Mouse (Mus musculus): ENCODE measurements around the gene Ddi2.

Gene Ddi2

GRCm38 (mm10) chr4:141655908-141656608, 67.2 kb downstream of the Ddi2 start:
- DNase-seq (ENCODE audit: low read depth, low spot score): no peak

- DNase-seq (ENCODE audit: low read depth, low spot score): no peak
Observed at GRCm38 (mm10) chr4:141654509-141654908, 68.7 kb downstream of the Ddi2 start.

GRCm38 (mm10) chr4:141653813-141654212, 69.4 kb downstream of the Ddi2 start:
- no peak for DNase-seq (ENCODE audit: low read depth, low spot score)

GRCm38 (mm10) chr4:141653044-141653443, 70.2 kb downstream of the Ddi2 start:
- DNase-seq (ENCODE audit: low read depth, low spot score): no peak

GRCm38 (mm10) chr4:141651944-141652343, 71.3 kb downstream of the Ddi2 start:
- DNase-seq (ENCODE audit: low read depth, low spot score): no peak

- DNase-seq (ENCODE audit: low read depth, low spot score): no peak
Observed at GRCm38 (mm10) chr4:141651286-141651685, 71.9 kb downstream of the Ddi2 start.

GRCm38 (mm10) chr4:141649244-141649643, 74.0 kb downstream of the Ddi2 start:
- DNase-seq (ENCODE audit: low read depth, low spot score): no peak

DNA sequence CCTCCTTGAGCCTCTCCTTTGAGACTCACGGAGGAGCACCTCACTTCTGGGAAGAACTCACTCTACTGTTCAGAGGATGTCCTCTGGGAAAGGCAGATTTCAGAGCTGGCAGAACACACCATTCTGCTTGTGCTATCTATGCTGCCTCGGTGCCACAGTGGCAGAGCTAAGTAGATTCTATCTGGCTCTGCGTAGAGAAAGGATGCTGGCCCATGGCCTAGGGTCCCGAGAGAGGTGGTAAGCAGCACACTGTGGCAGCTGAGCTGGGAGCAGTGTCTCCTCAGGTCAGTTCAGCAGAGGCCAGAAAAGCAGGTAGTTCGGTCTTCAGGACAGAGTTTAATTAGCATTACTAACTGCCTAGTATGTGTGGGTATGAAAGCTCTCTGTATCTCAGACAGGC, 75.0 kb downstream of the Ddi2 start:
- no peak for DNase-seq (ENCODE audit: low read depth, low spot score)

- DNase-seq (ENCODE audit: low read depth, low spot score): no peak
Observed at GRCm38 (mm10) chr4:141647187-141647586, 76.0 kb downstream of the Ddi2 start.

DNA sequence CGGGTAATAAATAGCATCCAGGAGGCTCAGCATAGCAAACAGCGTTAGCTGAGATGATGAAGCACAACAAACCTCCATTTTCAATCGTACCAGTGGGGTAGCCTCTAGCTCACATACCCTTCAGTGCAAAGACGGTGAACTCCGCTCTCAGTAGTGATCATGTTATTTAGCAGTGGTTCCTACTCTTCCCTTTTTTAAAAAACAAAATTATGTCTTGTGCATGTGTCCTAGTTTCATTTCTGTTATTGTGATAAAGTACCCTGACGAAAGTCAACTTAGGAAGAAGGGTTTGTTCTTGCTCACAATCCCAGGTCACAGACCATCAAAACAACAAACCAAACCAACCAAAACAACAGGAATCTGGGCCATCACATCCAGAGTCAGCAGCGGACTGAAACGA, 77.2 kb downstream of the Ddi2 start:
- no peak for DNase-seq (ENCODE audit: low read depth, low spot score)

- DNase-seq (ENCODE audit: low read depth, low spot score): no peak
Observed at GRCm38 (mm10) chr4:141643118-141643855, 79.9 kb downstream of the Ddi2 start.

DNA sequence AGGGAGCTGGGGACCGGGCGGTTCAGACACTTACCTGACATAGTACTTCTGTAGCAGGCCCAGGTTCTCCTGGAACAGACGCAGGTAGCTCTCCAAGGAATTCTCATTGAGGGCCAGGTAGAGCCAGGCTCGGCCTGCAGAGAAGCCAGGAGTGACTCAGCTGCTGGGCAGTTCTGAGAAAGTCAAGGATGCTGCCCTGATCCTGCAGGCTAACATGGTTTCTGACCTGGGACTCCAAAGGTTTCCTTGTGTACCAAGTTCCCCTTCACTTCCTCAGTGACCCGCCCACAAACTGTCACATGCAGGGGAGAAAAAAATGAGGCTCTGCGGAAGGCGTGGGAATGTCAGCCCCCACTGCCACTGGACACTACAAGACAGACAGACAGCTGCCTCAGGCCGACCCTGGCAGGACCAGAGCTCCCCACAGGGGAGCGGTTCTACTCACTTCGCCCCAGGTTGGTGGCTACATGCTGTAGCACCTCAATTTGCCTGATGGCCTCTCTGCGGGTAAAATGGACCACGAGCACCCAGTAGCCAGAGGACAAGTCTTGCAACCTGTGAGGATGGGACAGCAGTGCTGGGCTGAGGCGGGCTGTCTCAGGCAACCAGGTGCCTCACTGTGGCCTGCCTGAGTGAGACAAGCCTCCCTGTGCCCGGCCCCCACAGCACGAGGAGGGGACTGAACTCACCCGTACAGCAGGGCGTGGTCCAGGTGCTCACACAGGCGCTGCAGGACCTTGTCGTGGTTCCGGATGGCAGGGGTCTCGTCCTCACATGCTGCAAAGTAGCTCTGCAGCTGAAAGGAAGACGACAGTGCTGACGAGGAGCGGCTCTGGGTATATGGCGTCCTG, 81.0 kb downstream of the Ddi2 start:
- no peak for DNase-seq (ENCODE audit: low read depth, low spot score)

DNA sequence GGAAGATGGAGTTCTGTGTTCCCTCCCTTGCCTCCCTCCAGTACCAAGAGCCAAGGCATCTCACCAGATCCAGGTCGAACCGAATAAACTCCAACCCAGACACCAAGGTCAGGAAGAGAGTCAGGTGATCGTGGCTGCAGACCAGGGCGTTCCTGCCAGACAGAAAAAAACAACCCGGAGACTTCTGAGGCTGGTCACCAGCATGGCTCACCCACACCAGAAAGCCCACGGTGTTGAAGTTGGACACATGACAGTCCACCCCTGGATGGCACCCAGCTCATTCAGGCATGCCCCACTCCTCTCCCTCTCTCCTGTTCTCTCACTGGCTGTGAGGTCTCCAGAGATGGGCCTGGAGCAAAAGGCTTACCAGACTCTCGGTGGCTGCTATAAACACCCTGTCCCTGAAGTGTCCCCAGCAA, 81.9 kb downstream of the Ddi2 start:
- no peak for DNase-seq (ENCODE audit: low read depth, low spot score)

GRCm38 (mm10) chr4:141639474-141639873, 83.7 kb downstream of the Ddi2 start:
- DNase-seq (ENCODE audit: low read depth, low spot score): no peak

DNA sequence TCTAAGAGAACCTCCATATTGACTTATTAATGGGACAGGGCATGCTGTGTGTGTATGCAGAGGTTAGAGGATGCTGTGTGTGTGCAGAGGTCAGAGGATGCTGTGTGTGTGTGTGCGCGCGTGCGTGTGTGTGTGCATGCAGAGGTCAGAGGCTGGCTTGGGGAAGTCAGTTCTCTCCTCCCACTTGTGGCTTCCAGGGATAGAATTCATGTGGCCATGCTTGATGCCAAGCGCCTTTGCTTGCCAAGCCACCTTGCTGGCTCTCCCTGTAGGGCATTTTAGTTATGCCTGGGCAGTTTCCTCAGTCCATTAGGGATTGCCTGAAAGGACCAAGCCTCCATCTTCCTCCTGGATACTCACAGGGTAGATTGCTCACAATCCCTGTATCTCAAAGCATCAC, 86.5 kb downstream of the Ddi2 start:
- no peak for DNase-seq (ENCODE audit: low read depth, low spot score)

DNA sequence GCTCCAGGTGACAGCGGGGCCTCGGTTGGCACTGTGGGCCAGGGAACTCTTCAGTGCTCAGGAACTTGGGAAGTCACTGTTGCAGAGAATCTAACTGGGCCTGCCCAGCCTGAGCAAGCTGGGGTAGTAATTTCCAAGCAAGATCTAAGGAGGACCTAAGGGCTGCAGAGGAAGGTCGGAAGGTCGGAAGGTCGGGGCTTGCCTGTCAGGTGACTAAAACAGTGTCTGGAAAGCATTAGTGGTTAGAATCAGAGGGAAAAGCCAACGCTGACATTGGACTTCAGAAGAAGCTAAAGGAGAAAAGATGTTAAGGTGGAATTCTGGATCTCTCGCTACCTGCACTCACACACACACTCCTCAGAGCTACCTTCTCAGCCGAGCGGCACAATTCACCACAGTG, 87.2 kb downstream of the Ddi2 start:
- DNase-seq (ENCODE audit: low read depth, low spot score): no peak

DNA sequence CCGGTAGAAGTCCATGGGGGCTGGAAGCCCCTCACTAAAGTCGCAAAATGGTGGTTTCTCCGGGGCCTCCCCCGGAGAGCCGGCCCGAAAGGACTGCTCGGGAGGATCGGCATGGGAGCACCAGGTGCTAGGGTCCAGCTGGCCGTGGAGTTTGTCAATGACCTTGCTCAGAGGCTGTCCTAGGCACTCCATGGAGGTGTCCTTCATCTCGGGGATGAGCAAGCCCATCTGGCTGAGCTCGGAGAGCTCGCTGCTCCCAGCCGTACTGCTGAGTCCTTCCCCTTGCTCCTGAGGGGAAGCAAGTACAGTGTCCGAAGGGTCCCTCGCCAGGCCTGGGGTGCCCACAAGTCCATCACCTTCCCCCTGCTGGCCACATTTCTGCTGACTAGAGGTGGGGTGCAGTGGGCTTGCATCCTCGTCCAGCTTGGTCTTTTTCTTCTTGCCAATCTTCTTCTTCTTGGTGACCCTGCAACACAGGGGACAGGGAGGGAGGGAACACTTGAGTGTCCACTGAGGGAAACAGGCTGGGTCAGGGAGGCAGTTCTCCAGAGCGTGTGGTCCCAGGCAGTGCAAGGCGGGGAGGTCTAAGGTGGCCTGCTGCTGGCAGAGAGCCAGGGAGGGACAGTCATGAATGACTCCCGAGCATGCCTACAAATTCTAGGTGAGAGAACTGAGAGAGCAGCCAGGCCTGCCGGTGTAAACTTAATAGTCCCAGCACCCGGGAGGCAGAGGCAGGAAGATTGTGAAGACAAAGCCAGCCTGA, 90.9 kb downstream of the Ddi2 start:
- no peak for DNase-seq (ENCODE audit: low read depth, low spot score)

GRCm38 (mm10) chr4:141631250-141631649, 92.0 kb downstream of the Ddi2 start:
- DNase-seq (ENCODE audit: low read depth, low spot score): no peak

DNA sequence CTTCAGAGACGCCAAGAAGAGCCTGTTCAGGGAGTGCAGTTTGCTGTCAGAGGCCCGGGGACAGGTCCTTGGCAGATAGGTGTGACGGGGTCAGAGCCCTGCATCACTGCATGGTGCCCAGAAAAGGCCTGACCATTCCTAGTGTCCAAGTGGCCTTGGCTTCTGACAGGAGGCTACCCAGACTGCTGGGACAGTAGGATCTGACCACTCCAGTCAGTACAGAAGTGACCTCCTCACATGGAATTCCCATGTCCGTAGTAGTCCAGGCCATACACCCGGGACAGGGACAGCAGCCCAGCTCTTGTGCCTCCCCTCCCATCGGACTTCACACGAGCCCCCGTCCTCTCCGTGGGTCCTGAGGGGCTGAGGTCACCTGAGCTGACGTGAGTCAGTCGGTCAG, 93.2 kb downstream of the Ddi2 start:
- DNase-seq (ENCODE audit: low read depth, low spot score): no peak

DNA sequence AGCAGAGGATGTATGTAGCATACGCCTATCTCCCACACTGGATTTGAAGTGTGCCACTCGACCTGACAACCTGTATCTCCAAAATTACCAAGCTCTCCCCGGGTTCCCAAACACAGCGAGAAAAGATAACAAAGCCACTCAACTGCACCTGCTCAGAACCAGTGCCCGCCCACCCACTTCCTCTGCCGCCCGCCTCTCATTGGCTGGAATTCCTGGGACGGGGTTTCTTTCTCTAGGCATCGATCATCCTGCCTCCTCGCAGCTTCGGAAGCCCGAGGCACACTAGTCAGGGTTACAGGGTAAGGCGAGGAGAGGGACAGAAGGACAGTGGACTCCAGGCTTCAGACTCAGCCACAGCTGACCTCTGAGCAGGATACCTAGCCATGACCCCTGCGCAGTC, 94.6 kb downstream of the Ddi2 start:
- DNase-seq (ENCODE audit: low read depth, low spot score): no peak

All from embryo, embryonic 11.5 days (tissue).